Mouse (Mus musculus) embryonic facial prominence, embryonic 12.5 days (tissue): Measurements from ENCODE around the gene Apobr. TPM values are rescaled to one million over a fixed set of nuclear protein-coding genes. Genes with fewer than 3 reads are reported as not detected.

Source experiments
- ATAC-seq: fragments of 200-750 bp; cut with Nextera tagmentation; 2 replicates; pipeline ENCODE4 v1.8.0; 2017; ENCODE audit not compliant: insufficient number of reproducible peaks, insufficient read depth, low FRiP score, low TSS enrichment
- H3K27ac ChIP-seq: fragments of 300-500 bp; sonication (generic); 2 replicates; pipeline ENCODE4 v1.5.1; 2016; ENCODE audit warnings: mild to moderate bottlenecking
- H3K27me3 ChIP-seq: fragments of 300-500 bp; sonication (generic); 2 replicates; pipeline ENCODE4 v1.6.1; 2016; ENCODE audit warnings: mild to moderate bottlenecking, moderate library complexity
- H3K36me3 ChIP-seq: fragments of 300-500 bp; sonication (generic); 2 replicates; pipeline ENCODE4 v1.6.1; 2016; ENCODE audit warnings: mild to moderate bottlenecking
- H3K4me1 ChIP-seq: fragments of 300-500 bp; sonication (generic); 2 replicates; pipeline ENCODE4 v1.6.1; 2016
- H3K4me2 ChIP-seq: fragments of 300-500 bp; sonication (generic); replicated peaks from 2 replicates; pipeline ENCODE4 v1.6.1; 2016; ENCODE audit warnings: mild to moderate bottlenecking, moderate library complexity
- H3K4me3 ChIP-seq: fragments of 300-500 bp; sonication (generic); 2 replicates; pipeline ENCODE4 v1.5.1; 2016; ENCODE audit warnings: mild to moderate bottlenecking
- H3K9ac ChIP-seq: fragments of 300-500 bp; sonication (generic); 2 replicates; pipeline ENCODE4 v1.6.1; 2016; ENCODE audit warnings: mild to moderate bottlenecking, moderate library complexity
- H3K9me3 ChIP-seq: fragments of 300-500 bp; sonication (generic); 2 replicates; pipeline ENCODE4 v1.6.1; 2016; ENCODE audit warnings: mild to moderate bottlenecking, moderate library complexity
- WGBS: fragments of 180-500 bp; shearing (Covaris S2); methylation state at CpG from one replicate; pipeline ENCODE4 v1.1.7; 2016; 5-methylcytosine and 5-hydroxymethylcytosine counted together
- microRNA-seq: library from miRNA; unstranded; fragments of <30 nt; microRNA quantifications from one replicate; pipeline ENCODE4, GENCODE M21; 2017
- polyA plus RNA-seq: library from polyadenylated mRNA; unstranded; fragments of >200 nt; fragmentation: Nextera tagmentation; extraction: Ambion mirVana; gene quantifications from 2 replicates; pipeline ENCODE4 v1.2.1, GENCODE M21; 2016

The Apobr gene
- polyA plus RNA-seq, 1 experiment from 2014 or later = 0.96 TPM

DNA sequence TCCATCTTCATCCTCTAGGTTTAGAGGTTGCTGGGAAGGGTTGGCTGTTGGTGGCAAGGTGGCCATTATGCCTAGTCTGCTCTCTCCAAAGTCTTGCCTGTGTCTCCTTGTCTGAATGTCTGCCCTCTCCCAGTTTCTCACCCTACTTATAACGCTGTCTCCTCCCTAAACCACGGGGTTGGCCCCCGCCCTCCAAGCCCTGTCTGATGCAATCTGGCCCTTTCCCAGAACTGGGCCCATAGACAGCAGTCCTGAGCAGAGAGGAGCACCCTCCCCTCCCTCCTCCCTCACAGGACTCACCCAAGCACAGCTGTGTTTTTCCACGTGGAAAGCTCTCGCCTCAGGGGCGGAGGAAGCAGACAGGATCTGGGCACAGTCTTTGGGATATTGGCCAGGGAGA is 40.6 kb downstream of the Apobr start:
- Histone ChIP-seq H3K9ac (no peak overlapping the region), H3K27me3 (no peaks in the 10 kb centered on the region), H3K27ac (no peak overlapping the region), H3K4me2 (no peak overlapping the region), H3K4me1 (no peaks in the 10 kb centered on the region; the same call in 1 of the 2 replicates), H3K4me3 (no peak overlapping the region), H3K9me3 (no peaks in the 10 kb centered on the region), H3K36me3 (no peaks in the 10 kb centered on the region)
- 46% methylated on average over 6 of the region's 6 CpGs for WGBS
- ATAC-seq = no peak

DNA sequence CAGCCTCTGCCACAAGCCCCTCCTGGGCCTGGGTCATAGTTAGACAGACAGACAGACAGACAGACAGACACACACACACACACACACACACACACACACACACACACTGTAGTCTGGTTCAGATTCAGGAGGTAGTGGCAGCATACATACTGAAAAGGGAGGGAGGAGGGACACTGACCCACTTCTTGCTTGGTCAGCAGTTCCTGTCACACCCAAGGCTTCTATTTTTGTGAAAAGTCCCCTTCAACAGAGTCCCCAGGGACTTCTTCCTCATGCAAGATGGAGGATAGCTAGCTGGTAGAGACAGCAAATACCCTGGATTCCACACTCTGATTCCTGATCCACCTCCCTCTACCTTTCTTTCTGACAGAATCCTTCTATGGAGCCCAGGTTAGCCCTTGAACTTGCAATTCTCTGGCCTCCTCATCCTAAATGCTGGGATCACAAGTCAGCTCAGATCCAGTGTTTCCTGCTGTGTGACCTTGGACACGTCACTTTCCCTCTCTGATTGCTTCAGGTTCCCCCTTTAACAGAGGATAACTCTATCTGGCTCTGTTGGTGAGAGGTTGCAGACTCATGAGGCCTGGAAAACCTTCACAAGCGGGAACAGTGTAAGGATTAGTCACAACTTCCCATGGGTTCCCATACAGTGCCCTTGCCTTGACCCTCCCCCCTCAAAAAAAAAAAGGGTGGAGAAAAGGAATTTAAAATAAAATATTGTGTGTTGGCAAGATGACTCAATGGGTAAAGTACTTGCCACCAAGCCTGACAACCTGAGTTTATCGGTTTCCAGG is 41.3 kb downstream of the Apobr start:
- H3K4me3 ChIP-seq = no peak overlapping the region
- H3K27ac ChIP-seq = no peak overlapping the region
- H3K36me3 ChIP-seq = no peaks in the 10 kb centered on the region
- no peak for ATAC-seq
- no peaks in the 10 kb centered on the region for H3K27me3 ChIP-seq
- H3K9ac ChIP-seq = no peak overlapping the region
- no peak overlapping the region for H3K4me2 ChIP-seq
- H3K4me1 ChIP-seq = no peaks in the 10 kb centered on the region; the same call in 1 of the 2 replicates
- 79% methylated on average over 3 of the region's 3 CpGs for WGBS
- no peaks in the 10 kb centered on the region for H3K9me3 ChIP-seq

GRCm38 (mm10) chr7:126628111-126628510 is 43.4 kb downstream of the Apobr start:
- Histone ChIP-seq H3K27ac (0 out of 2 replicates have a peak overlapping the region, but pooled peaks have one; percentile 32), H3K4me1 (no peaks in the 10 kb centered on the region; the same call in 1 of the 2 replicates), H3K27me3 (no peaks in the 10 kb centered on the region), H3K4me3 (no peak overlapping the region), H3K4me2 (no peak overlapping the region), H3K36me3 (no peaks in the 10 kb centered on the region), H3K9ac (no peak overlapping the region), H3K9me3 (no peaks in the 10 kb centered on the region)
- WGBS = 60% methylated on average over 6 of the region's 6 CpGs
- ATAC-seq = no peak

DNA sequence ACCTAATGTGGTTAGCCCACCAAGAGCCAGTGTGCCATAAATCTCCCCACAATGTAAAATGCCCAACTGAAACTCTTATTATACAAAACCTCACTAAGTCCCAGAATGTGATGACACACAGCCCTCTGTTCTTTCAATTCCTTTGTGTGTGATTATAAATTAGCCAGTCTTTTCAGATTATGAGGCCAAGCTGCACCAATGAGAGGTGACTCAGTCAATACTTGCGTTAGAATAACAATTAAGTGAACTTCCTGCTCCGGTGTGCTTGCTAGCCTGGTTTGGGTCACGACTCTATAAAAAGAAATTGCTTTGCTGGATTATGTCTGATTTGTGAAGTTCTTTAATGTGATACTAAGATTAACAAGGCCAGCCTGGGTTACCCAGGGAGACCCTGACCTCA is 45.2 kb downstream of the Apobr start:
- ATAC-seq = no peak
- Histone ChIP-seq H3K9me3 (no peaks in the 10 kb centered on the region), H3K4me1 (no peaks in the 10 kb centered on the region; the same call in 1 of the 2 replicates), H3K9ac (no peak overlapping the region), H3K4me2 (no peak overlapping the region), H3K27me3 (no peaks in the 10 kb centered on the region), H3K36me3 (no peaks in the 10 kb centered on the region), H3K4me3 (no peak overlapping the region), H3K27ac (no peak overlapping the region)
- WGBS = 51% methylated on average over 3 of the region's 3 CpGs

DNA sequence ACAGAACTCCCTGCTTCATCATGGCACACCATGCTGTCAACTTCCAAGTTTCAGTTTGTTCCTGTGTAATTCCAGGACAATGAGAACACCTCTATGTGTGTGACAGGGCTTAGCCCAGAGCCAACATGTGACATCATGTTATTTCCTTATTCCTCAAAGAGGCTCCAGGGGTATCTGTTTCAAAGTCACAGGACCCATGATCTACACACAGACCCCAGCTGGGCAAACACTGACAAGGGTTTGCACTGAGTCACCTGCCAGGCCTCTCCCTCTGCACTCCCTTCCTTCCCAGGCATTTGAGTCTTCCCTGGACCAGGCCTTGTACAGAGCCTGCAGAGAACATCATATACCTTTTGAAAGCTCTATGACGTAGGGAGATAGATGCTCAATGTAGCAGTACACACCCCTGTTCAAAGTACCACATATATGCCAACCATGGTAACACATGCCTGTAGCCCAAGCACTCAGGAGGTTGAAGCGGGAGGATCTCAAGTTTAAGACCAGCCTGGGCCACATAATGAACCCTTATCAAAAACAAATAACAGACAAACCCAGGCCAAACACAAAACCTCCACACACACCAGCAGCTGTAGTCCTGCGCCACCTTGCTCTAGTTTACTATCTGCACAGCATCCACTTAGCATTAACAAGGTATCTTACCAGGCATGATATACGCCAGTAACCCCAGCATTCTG is 46.2 kb downstream of the Apobr start, which contains the start of gene Nupr1:
Nupr1 (minus strand) TSS at position 38 of the 695 bp plus-strand sequence.
- no peaks in the 10 kb centered on the region for H3K9me3 ChIP-seq
- H3K4me3 ChIP-seq = no peak within 1 kb of the TSS
- no peak within 1 kb of the TSS for H3K9ac ChIP-seq
- H3K36me3 ChIP-seq = no peaks in the 10 kb centered on the region
- no peak within 1 kb of the TSS for H3K27ac ChIP-seq
- ATAC-seq = no peak
- no peak within 1 kb of the TSS for H3K4me2 ChIP-seq
- no peaks in the 10 kb centered on the region for H3K4me1 ChIP-seq
- H3K27me3 ChIP-seq = no peaks in the 10 kb centered on the region
- WGBS = 86% methylated on average over 4 of the region's 4 CpGs

DNA sequence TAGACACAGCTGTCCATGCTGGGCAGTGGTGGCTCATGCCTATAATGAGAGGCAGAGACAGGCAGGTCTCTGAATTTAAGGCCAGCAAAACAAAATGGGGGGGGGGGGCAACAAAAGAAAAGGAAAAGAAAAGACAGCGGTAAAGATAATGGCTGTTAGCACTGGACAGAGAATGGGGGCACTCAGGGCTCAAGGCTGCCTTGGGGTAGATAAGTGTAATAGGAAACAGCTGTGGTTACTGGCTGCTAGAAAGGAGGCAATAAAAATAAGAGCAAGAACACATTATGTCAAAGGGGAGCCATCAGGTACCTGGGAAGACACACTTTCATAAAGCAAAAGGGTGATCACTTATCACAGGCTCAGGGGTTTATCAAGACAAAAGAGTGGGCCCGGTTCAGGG is 47.7 kb downstream of the Apobr start:
- H3K27ac ChIP-seq = no peak overlapping the region
- WGBS = 61% methylated on average over 2 of the region's 2 CpGs
- no peak for ATAC-seq
- H3K36me3 ChIP-seq = no peaks in the 10 kb centered on the region
- H3K9me3 ChIP-seq = no peaks in the 10 kb centered on the region
- H3K27me3 ChIP-seq = no peaks in the 10 kb centered on the region
- no peak overlapping the region for H3K9ac ChIP-seq
- no peak overlapping the region for H3K4me3 ChIP-seq
- no peak overlapping the region for H3K4me2 ChIP-seq
- no peaks in the 10 kb centered on the region for H3K4me1 ChIP-seq

DNA sequence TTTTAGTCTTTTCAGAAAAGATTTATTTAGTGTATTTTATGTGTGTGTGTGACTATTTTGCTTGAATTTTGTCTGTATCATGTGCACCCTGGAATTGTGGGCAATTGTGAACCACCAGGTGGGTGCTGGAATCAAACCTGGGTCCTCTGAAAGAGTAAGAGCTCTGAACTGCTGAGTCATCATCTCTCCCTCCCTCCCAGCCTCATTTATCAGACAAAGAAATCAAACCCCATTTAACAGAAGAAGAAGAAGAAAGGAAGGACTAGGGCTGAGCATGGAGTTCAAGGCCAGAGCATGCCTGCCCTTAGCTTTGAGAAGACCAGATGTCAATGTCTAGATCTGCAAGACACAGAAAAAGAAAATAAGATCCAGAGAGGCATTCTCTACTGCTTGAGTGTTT is 50.6 kb downstream of the Apobr start:
- H3K4me2 ChIP-seq = no peak overlapping the region
- H3K27me3 ChIP-seq = no peaks in the 10 kb centered on the region
- H3K9me3 ChIP-seq = no peaks in the 10 kb centered on the region
- ATAC-seq = no peak
- no peak overlapping the region for H3K4me3 ChIP-seq
- no peak overlapping the region for H3K27ac ChIP-seq
- H3K36me3 ChIP-seq = no peaks in the 10 kb centered on the region
- H3K9ac ChIP-seq = no peak overlapping the region
- no peaks in the 10 kb centered on the region for H3K4me1 ChIP-seq

GRCm38 (mm10) chr7:126636733-126637520 is 52.2 kb downstream of the Apobr start:
- H3K4me1 ChIP-seq = no peaks in the 10 kb centered on the region
- no peak overlapping the region for H3K4me2 ChIP-seq
- H3K9ac ChIP-seq = no peak overlapping the region
- no peak for ATAC-seq
- H3K36me3 ChIP-seq = no peaks in the 10 kb centered on the region
- H3K27ac ChIP-seq = no peak overlapping the region
- no peak overlapping the region for H3K4me3 ChIP-seq
- no peaks in the 10 kb centered on the region for H3K9me3 ChIP-seq
- 16% methylated on average over 4 of the region's 4 CpGs for WGBS
- H3K27me3 ChIP-seq = no peaks in the 10 kb centered on the region

Small RNA genes within 50 kb of the gene (microRNA-seq; reads per million reads assigned to microRNA genes)
- 0.91 reads per million for gene Mir7059

Other genes starting within 250 kb of the Apobr start
- gene Lat, start 215.4 kb upstream of the Apobr start, polyA plus RNA-seq = 2.8 and 3.3 TPM in 2 replicates
- 64.9 and 68.9 TPM in 2 replicates for gene Spns1, start 207.5 kb upstream of the Apobr start, polyA plus RNA-seq
- gene Nfatc2ip, start 188.2 kb upstream of the Apobr start, polyA plus RNA-seq = 3.1 and 3.2 TPM in 2 replicates
- gene Cd19, start 170.1 kb upstream of the Apobr start, polyA plus RNA-seq = not detected in 2 replicates
- 35.3 and 36.7 TPM in 2 replicates for gene Rabep2, start 156.2 kb upstream of the Apobr start, polyA plus RNA-seq
- 22.3 and 26.8 TPM in 2 replicates for gene Atp2a1, start 121.8 kb upstream of the Apobr start, polyA plus RNA-seq
- 60.2 and 62.6 TPM in 2 replicates for gene Sh2b1, start 109.5 kb upstream of the Apobr start, polyA plus RNA-seq
- gene Tufm, start 97.6 kb upstream of the Apobr start, polyA plus RNA-seq = 138 and 141 TPM in 2 replicates
- gene Atxn2l, start 81.5 kb upstream of the Apobr start, polyA plus RNA-seq = 62.9 and 64.0 TPM in 2 replicates
- 186 and 200 TPM in 2 replicates for gene Eif3c, start 18.5 kb upstream of the Apobr start, polyA plus RNA-seq
- 33.3 and 34.4 TPM in 2 replicates for gene Cln3, start 875 bp downstream of the Apobr start, polyA plus RNA-seq
- not detected in 2 replicates for gene Il27, start 10.0 kb downstream of the Apobr start, polyA plus RNA-seq
- gene Nupr1, start 45.9 kb downstream of the Apobr start, polyA plus RNA-seq = 4.3 and 5.6 TPM in 2 replicates
- gene Sgf29, start 64.4 kb downstream of the Apobr start, polyA plus RNA-seq = 43.6 and 48.2 TPM in 2 replicates
- 0.97 and 1.6 TPM in 2 replicates for gene Sult1a1, start 91.5 kb downstream of the Apobr start, polyA plus RNA-seq
- gene Bola2, start 110.5 kb downstream of the Apobr start, polyA plus RNA-seq = 138 and 141 TPM in 2 replicates
- 13.4 and 13.5 TPM in 2 replicates for gene Slx1b, start 110.8 kb downstream of the Apobr start, polyA plus RNA-seq
- 37.8 and 39.0 TPM in 2 replicates for gene Coro1a, start 122.8 kb downstream of the Apobr start, polyA plus RNA-seq
- 52.2 and 54.5 TPM in 2 replicates for gene Mapk3, start 174.7 kb downstream of the Apobr start, polyA plus RNA-seq
- 1.00 and 1.6 TPM in 2 replicates for gene Gdpd3, start 181.4 kb downstream of the Apobr start, polyA plus RNA-seq
- gene Ypel3, start 192.0 kb downstream of the Apobr start, polyA plus RNA-seq = 118 and 119 TPM in 2 replicates
- 0.61 and 0.85 TPM in 2 replicates for gene Tbx6, start 196.5 kb downstream of the Apobr start, polyA plus RNA-seq
- 362 and 385 TPM in 2 replicates for gene Ppp4c, start 207.6 kb downstream of the Apobr start, polyA plus RNA-seq
- gene Fam57b, start 212.7 kb downstream of the Apobr start, polyA plus RNA-seq = 1.2 and 2.0 TPM in 2 replicates
- not detected in 2 replicates for gene 4930451I11Rik, start 246.7 kb downstream of the Apobr start, polyA plus RNA-seq